In genomic region chr19:17393841-17394591, GRCm38 (mm10) we compare ENCODE assay signal across 8 mouse cellular contexts. TPM values are rescaled to one million over a fixed set of nuclear protein-coding genes. Genes with fewer than 3 reads are reported as not detected.
DNase-seq lines count a peak whose midpoint lies in the region; ATAC-seq and TF ChIP-seq lines count a peak whose summit lies in the region.

TSS of gene Rfk (plus strand) at chr19:17394043.

- ATAC-seq in forebrain, embryonic 12.5 days (ENCODE audit: low FRiP score): peak; percentile 98
- ATAC-seq in heart, postnatal 0 days (ENCODE audit: insufficient read depth, low read depth): peak; percentile 98
- ATAC-seq in liver, postnatal 0 days: peak; percentile 99
- ATAC-seq in neural tube, embryonic 14.5 days (ENCODE audit: low read depth): peak; percentile 98

- DNase-seq in CH12.LX (ENCODE audit: extremely low read depth): peak; percentile 89
- DNase-seq in c-Kit-positive CD71-positive TER-119-negative erythroid progenitor cells, embryonic 14.5 days (ENCODE audit: low read depth): peak; percentile 81
- DNase-seq in heart, postnatal 0 days (ENCODE audit: low spot score): peak; percentile 96
- no peak for DNase-seq in large intestine, adult 2 months (ENCODE audit: low read depth, low spot score)
- peak; percentile 99 for DNase-seq in liver, postnatal 0 days
- DNase-seq in testis, postnatal 10 days (ENCODE audit: low spot score): peak; percentile 98

- no peak within 1 kb of the TSS for H3K27ac ChIP-seq in CH12.LX (ENCODE audit: insufficient read depth, low read depth)
- 0 out of 2 replicates have a peak within 1 kb of the TSS, but pooled peaks have one; percentile 31 for H3K27ac ChIP-seq in forebrain, embryonic 12.5 days
- H3K27ac ChIP-seq in heart, postnatal 0 days (ENCODE audit: low read depth): peak within 1 kb of the TSS; percentile 76
- peak within 1 kb of the TSS; percentile 92 for H3K27ac ChIP-seq in liver, postnatal 0 days (ENCODE audit: low read depth)
- peak within 1 kb of the TSS; percentile 66 for H3K27ac ChIP-seq in neural tube, embryonic 14.5 days (ENCODE audit: low read depth, low read length)

- TF ChIP-seq CTCF in CH12.LX (conservative IDR thresholded peaks at IDR 0.05 in 1 of 2, IDR thresholded peaks at IDR 0.05 in 1 of 2; ENCODE audit: low read depth in 2 of 2, low read length in 2 of 2): no peak
- TF ChIP-seq CTCF in heart, postnatal 0 days (IDR thresholded peaks at IDR 0.05; ENCODE audit: low read depth): no peak
- no peak for TF ChIP-seq CTCF in liver, postnatal 0 days (IDR thresholded peaks at IDR 0.05; ENCODE audit: low read depth)

- peak within 1 kb of the TSS; percentile 91 for H3K9ac ChIP-seq in CH12.LX (ENCODE audit: insufficient read depth, low read depth)
- peak within 1 kb of the TSS; percentile 88 for H3K9ac ChIP-seq in forebrain, embryonic 12.5 days
- peak within 1 kb of the TSS; percentile 88 for H3K9ac ChIP-seq in heart, postnatal 0 days (replicated peaks; ENCODE audit: low read depth, low read length)
- H3K9ac ChIP-seq in liver, postnatal 0 days (replicated peaks): peak within 1 kb of the TSS; percentile 97
- H3K9ac ChIP-seq in neural tube, embryonic 14.5 days (replicated peaks; ENCODE audit: low read depth, low read length): peak within 1 kb of the TSS; percentile 72

- H3K79me2 ChIP-seq in CH12.LX (replicated peaks; ENCODE audit: control insufficient read depth, extremely low read depth, insufficient read depth, poor library complexity, severe bottlenecking): no peaks in the 10 kb centered on the region

- peak; percentile 90 for TF ChIP-seq POLR2A in CH12.LX (IDR thresholded peaks at IDR 0.05; ENCODE audit: low read depth, low read length)

- no peak for TF ChIP-seq EP300 in CH12.LX (IDR thresholded peaks at IDR 0.05; ENCODE audit: low read length)
- no peak for TF ChIP-seq EP300 in heart, postnatal 0 days (IDR thresholded peaks at IDR 0.05; ENCODE audit: low read depth)
- TF ChIP-seq EP300 in liver, postnatal 0 days (IDR thresholded peaks at IDR 0.05; ENCODE audit: low read depth): no peak

- H3K4me2 ChIP-seq in CH12.LX (ENCODE audit: insufficient read depth, low read depth, poor library complexity, severe bottlenecking): peak within 1 kb of the TSS; percentile 56
- H3K4me2 ChIP-seq in forebrain, embryonic 12.5 days: peak within 1 kb of the TSS; percentile 59
- H3K4me2 ChIP-seq in heart, postnatal 0 days (ENCODE audit: low read depth, low read length): peak within 1 kb of the TSS; percentile 90
- H3K4me2 ChIP-seq in liver, postnatal 0 days (ENCODE audit: low read depth, low read length): peak within 1 kb of the TSS; percentile 89
- H3K4me2 ChIP-seq in neural tube, embryonic 14.5 days (ENCODE audit: low read depth, low read length): peak within 1 kb of the TSS; percentile 49

- H3K27me3 ChIP-seq in CH12.LX (replicated peaks): no peaks in the 10 kb centered on the region
- H3K27me3 ChIP-seq in forebrain, embryonic 12.5 days: peaks cover 7% of the 10 kb centered on the region; the same call in 1 of the 2 replicates
- H3K27me3 ChIP-seq in heart, postnatal 0 days (ENCODE audit: control insufficient read depth, insufficient read depth, low read length): no peaks in the 10 kb centered on the region
- no peaks in the 10 kb centered on the region for H3K27me3 ChIP-seq in liver, postnatal 0 days (ENCODE audit: insufficient read depth, low read length)
- no peaks in the 10 kb centered on the region for H3K27me3 ChIP-seq in neural tube, embryonic 14.5 days (ENCODE audit: control insufficient read depth, insufficient read depth, low read length)

- in situ Hi-C loops in CH12.LX (cut with MboI; ENCODE audit: low pct_ligation_motif_present, low pct_unique_long_range_greater_than_20kb, low sequenced_read_pairs): no loop called here

- peaks cover 15 to 27% of the 10 kb centered on the region in 2 experiments for H3K36me3 ChIP-seq in CH12.LX (replicated peaks in 1 of 2; ENCODE audit: control insufficient read depth in 1 of 2, insufficient read depth in 1 of 2, low read length in 1 of 2)
- H3K36me3 ChIP-seq in forebrain, embryonic 12.5 days (replicated peaks): 0 out of 2 replicates have a peak, but pooled peaks cover 14% of the 10 kb centered on the region
- peaks cover 20% of the 10 kb centered on the region for H3K36me3 ChIP-seq in heart, postnatal 0 days (replicated peaks; ENCODE audit: control insufficient read depth, insufficient read depth, low read length)
- H3K36me3 ChIP-seq in liver, postnatal 0 days (replicated peaks; ENCODE audit: insufficient read depth, low read length): peaks cover 15% of the 10 kb centered on the region
- peaks cover 3% of the 10 kb centered on the region; the same call in 1 of the 2 replicates for H3K36me3 ChIP-seq in neural tube, embryonic 14.5 days (ENCODE audit: control insufficient read depth, insufficient read depth, low read length)

- under 1% methylated on average over 70 of the region's 83 CpGs for WGBS in forebrain, embryonic 12.5 days
- WGBS in heart, postnatal 0 days: under 1% methylated on average over 73 of the region's 83 CpGs
- WGBS in large intestine, adult 2 months: under 1% methylated on average over 83 of the region's 83 CpGs
- under 1% methylated on average over 74 of the region's 83 CpGs for WGBS in liver, postnatal 0 days (ENCODE audit: insufficient replicate concordance)
- WGBS in neural tube, embryonic 14.5 days: under 1% methylated on average over 75 of the region's 83 CpGs

- H3K4me3 ChIP-seq in CH12.LX (replicated peaks in 1 of 3; ENCODE audit: low read depth in 2 of 3, low read length in 2 of 3, poor library complexity in 1 of 3): peak within 1 kb of the TSS; percentile 74 to 94 (median 83)
- peak within 1 kb of the TSS; percentile 87 for H3K4me3 ChIP-seq in forebrain, embryonic 12.5 days (replicated peaks)
- peak within 1 kb of the TSS; percentile 82 for H3K4me3 ChIP-seq in heart, postnatal 0 days (ENCODE audit: low read depth, low read length)
- peak within 1 kb of the TSS; percentile 99 for H3K4me3 ChIP-seq in liver, postnatal 0 days (ENCODE audit: low read depth, low read length)
- peak within 1 kb of the TSS; percentile 76 for H3K4me3 ChIP-seq in neural tube, embryonic 14.5 days (ENCODE audit: low read depth, low read length)

- dilution Hi-C loops in CH12.LX (cut with MboI; ENCODE audit: extremely low pct_ligation_motif_present, extremely low pct_unique_long_range_greater_than_20kb, low sequenced_read_pairs): no loop called here

- H3K9me3 ChIP-seq in CH12.LX (replicated peaks; ENCODE audit: low read length): no peaks in the 10 kb centered on the region
- no peaks in the 10 kb centered on the region for H3K9me3 ChIP-seq in forebrain, embryonic 12.5 days
- no peaks in the 10 kb centered on the region for H3K9me3 ChIP-seq in heart, postnatal 0 days (replicated peaks; ENCODE audit: control insufficient read depth, low read length)
- H3K9me3 ChIP-seq in liver, postnatal 0 days (ENCODE audit: low read length): no peaks in the 10 kb centered on the region
- no peaks in the 10 kb centered on the region for H3K9me3 ChIP-seq in neural tube, embryonic 14.5 days (ENCODE audit: control insufficient read depth, low read length)

- peaks cover 0 to 30% of the 10 kb centered on the region in 2 experiments; a peak in 2 of 4 replicates for H3K4me1 ChIP-seq in CH12.LX (ENCODE audit: control insufficient read depth in 1 of 2, insufficient read depth in 2 of 2)
- H3K4me1 ChIP-seq in forebrain, embryonic 12.5 days: peaks cover 8% of the 10 kb centered on the region
- peaks cover 16% of the 10 kb centered on the region for H3K4me1 ChIP-seq in heart, postnatal 0 days (ENCODE audit: control insufficient read depth, insufficient read depth)
- H3K4me1 ChIP-seq in liver, postnatal 0 days (ENCODE audit: insufficient read depth): peaks cover 20% of the 10 kb centered on the region
- peaks cover 6% of the 10 kb centered on the region for H3K4me1 ChIP-seq in neural tube, embryonic 14.5 days (ENCODE audit: control insufficient read depth, insufficient read depth, low read length)

- TF ChIP-seq RAD21 in CH12.LX (IDR thresholded peaks at IDR 0.05; ENCODE audit: low read depth, low read length): no peak

TF ChIP-seq in CH12.LX, 34 proteins besides CTCF, POLR2A, EP300 and RAD21 (continues in another document):
- peak; percentile 25; the same call in 1 of the 2 replicates for TF ChIP-seq MXI1 (IDR thresholded peaks at IDR 0.05; ENCODE audit: low read depth, low read length)
- peak; percentile 61; the same call in 1 of the 2 replicates for TF ChIP-seq TCF12 (IDR thresholded peaks at IDR 0.05; ENCODE audit: low read depth, low read length)
- peak; percentile 81 for TF ChIP-seq HCFC1 (IDR thresholded peaks at IDR 0.05; ENCODE audit: low read depth, low read length)
- TF ChIP-seq ZMIZ1 (IDR thresholded peaks at IDR 0.05; ENCODE audit: low read depth, low read length): peak; percentile 65; the same call in 1 of the 2 replicates
- TF ChIP-seq MAFK (IDR thresholded peaks at IDR 0.05; ENCODE audit: insufficient replicate concordance, low read length): no peak
- 0 out of 2 replicates have a peak, but pooled peaks have one; percentile 38 for TF ChIP-seq MEF2A (IDR thresholded peaks at IDR 0.05; ENCODE audit: borderline replicate concordance, low read depth, low read length)
- TF ChIP-seq IRF4 (IDR thresholded peaks at IDR 0.05; ENCODE audit: low read depth, low read length): 0 out of 2 replicates have a peak, but pooled peaks have one; percentile 17
- no peak for TF ChIP-seq E2F4 (IDR thresholded peaks at IDR 0.05; ENCODE audit: insufficient replicate concordance, low read depth, low read length)
- peak; percentile 65; the same call in 1 of the 2 replicates for TF ChIP-seq ELF1 (IDR thresholded peaks at IDR 0.05; ENCODE audit: low read depth, low read length)
- TF ChIP-seq MAZ (IDR thresholded peaks at IDR 0.05; ENCODE audit: low read depth, low read length): 0 out of 2 replicates have a peak, but pooled peaks have one; percentile 56
- no peak for TF ChIP-seq USF1 (IDR thresholded peaks at IDR 0.05; ENCODE audit: low read depth, low read length)
- TF ChIP-seq NELFE (IDR thresholded peaks at IDR 0.05; ENCODE audit: low read depth, low read length): peak; percentile 88
- no peak for TF ChIP-seq ZKSCAN1 (IDR thresholded peaks at IDR 0.05; ENCODE audit: borderline replicate concordance, low read depth, low read length)
- TF ChIP-seq UBTF (IDR thresholded peaks at IDR 0.05; ENCODE audit: low read depth, low read length): peak; percentile 66; the same call in 1 of the 2 replicates

RNA-seq across cellular contexts. Expression of gene Rfk, which starts in this region (rescaled TPM):
- 14.7 and 15.6 TPM in 2 replicates for total RNA-seq in CH12.LX (2012; rRNA removed)
- total RNA-seq in CH12.LX (2014; rRNA removed): 50.9 and 51.8 TPM in 2 replicates
- 28.4 and 34.2 TPM in 2 replicates for polyA plus RNA-seq in CH12.LX (2012; ENCODE audit: insufficient read length, low read depth)
- polyA plus RNA-seq in forebrain, embryonic 12.5 days (2016; fragmentation: Nextera tagmentation; extraction: Ambion mirVana): 95.0 and 95.1 TPM in 2 replicates
- total RNA-seq in heart, postnatal 0 days (2014; rRNA removed; ENCODE audit: low replicate concordance): 51.0 and 59.2 TPM in 2 replicates
- 66.2 and 68.4 TPM in 2 replicates for polyA plus RNA-seq in heart, postnatal 0 days (2015; fragmentation: Nextera tagmentation; extraction: Ambion mirVana)
- polyA plus RNA-seq in large intestine, adult 2 months (2012; rRNA removed): 273 and 390 TPM in 2 replicates
- 59.9 and 61.9 TPM in 2 replicates for polyA plus RNA-seq in liver, postnatal 0 days (2015; fragmentation: Nextera tagmentation; extraction: Ambion mirVana)
- 101 and 106 TPM in 2 replicates for polyA plus RNA-seq in neural tube, embryonic 14.5 days (2014; fragmentation: Nextera tagmentation; extraction: Ambion mirVana)
